27 mouse cellular contexts compared by ENCODE assay signal in the genomic region with DNA sequence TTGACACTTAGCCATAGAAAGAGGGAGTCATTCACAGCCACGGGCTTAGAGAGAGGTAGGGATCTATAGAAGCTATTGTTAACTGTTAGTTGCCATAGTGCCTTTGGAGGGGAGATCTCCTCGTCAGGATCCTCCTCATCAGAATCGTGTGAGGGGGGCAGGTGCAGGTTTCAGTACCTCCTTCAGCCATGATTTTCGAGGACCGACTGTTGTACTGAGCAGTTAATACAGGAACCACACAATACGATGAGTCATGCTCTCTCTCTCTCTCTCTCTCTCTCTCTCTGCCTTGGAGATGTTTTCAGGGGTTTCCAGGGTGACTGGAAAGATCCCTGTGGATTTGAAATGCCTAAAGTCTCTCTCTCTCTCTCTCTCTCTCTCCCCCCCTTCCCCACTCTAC. TPM values are rescaled to one million over a fixed set of nuclear protein-coding genes. Genes with fewer than 3 reads are reported as not detected.
DNase-seq lines count a peak whose midpoint lies in the region; ATAC-seq and TF ChIP-seq lines count a peak whose summit lies in the region.
"Had no signal": no experiment of that assay in that cellular context is flagged by ENCODE, and none has a peak within 500 bp of the region (broad histone marks: within the 10 kb centered on the region; RNA-seq: fewer than 3 reads in every experiment).

No protein-coding gene starts in this region.

- intact Hi-C loops in heart, adult 2 months (cut with DNase I) = no loop called here

- 67% methylated on average over 6 of the region's 6 CpGs for WGBS in small intestine, adult 2 months
- 57% methylated on average over 6 of the region's 6 CpGs for WGBS in heart, adult 2 months

- ATAC-seq in common myeloid progenitor, adult 5-6 weeks (replicated peaks; ENCODE audit: low read depth, poor library complexity, severe bottlenecking) = peak; percentile 84
- no peak for ATAC-seq in monocyte, adult 5-6 weeks (replicated peaks; ENCODE audit: insufficient number of reproducible peaks, low FRiP score, low TSS enrichment, poor library complexity, severe bottlenecking)
- ATAC-seq: forebrain, embryonic 14.5 days; intestine, embryonic 16.5 days had no signal

- no peaks in the 10 kb centered on the region for H3K36me3 ChIP-seq in ES-E14 (ENCODE audit: control insufficient read depth, insufficient read depth, low read length, poor library complexity, severe bottlenecking)
- H3K36me3 ChIP-seq in small intestine, adult 2 months (ENCODE audit: control insufficient read depth, insufficient read depth, low read length) = no peaks in the 10 kb centered on the region
- no peaks in the 10 kb centered on the region for H3K36me3 ChIP-seq in heart, adult 2 months (ENCODE audit: control insufficient read depth, insufficient read depth, low read length)
- H3K36me3 ChIP-seq: embryonic facial prominence, embryonic 12.5 days; heart, embryonic 13.5 days; hindbrain, embryonic 15.5 days had no signal

- H3K9ac ChIP-seq in ES-E14 (ENCODE audit: insufficient read depth, low read depth, low read length, poor library complexity, severe bottlenecking) = no peak overlapping the region
- H3K9ac ChIP-seq in heart, adult 2 months (ENCODE audit: low read depth, low read length) = no peak overlapping the region
- H3K9ac ChIP-seq: embryonic facial prominence, embryonic 12.5 days; heart, embryonic 13.5 days; hindbrain, embryonic 15.5 days had no signal

- DNase-seq in 416B (ENCODE audit: low read depth) = peak; percentile 23
- no peak for DNase-seq in ES-E14 (ENCODE audit: low read depth, low spot score)
- DNase-seq in heart, adult 2 months = no peak
- no peak for DNase-seq in Muller cell, postnatal 12 days (ENCODE audit: inconsistent ontology term)
- DNase-seq in adrenal gland, postnatal 14 days = no peak
- DNase-seq: adrenal gland, adult 2 months; adrenal gland, postnatal 36 days; cerebellum, adult 11 months; cerebellum, adult 8-10 months; cerebellum, postnatal 14 days; gastrocnemius, postnatal 10 days; heart, postnatal 36 days; kidney, adult 8-10 months had no signal

- H3K4me1 ChIP-seq in ES-E14 (ENCODE audit: control insufficient read depth in 2 of 2, insufficient read depth in 2 of 2, low read length in 2 of 2, poor library complexity in 1 of 2) = 0 out of 4 replicates have a peak, but pooled peaks cover 0 to 1% of the 10 kb centered on the region in 2 experiments
- peaks cover 5% of the 10 kb centered on the region; the same call in 1 of the 2 replicates for H3K4me1 ChIP-seq in small intestine, adult 2 months (ENCODE audit: control insufficient read depth, insufficient read depth, insufficient read length, low read length)
- H3K4me1 ChIP-seq in heart, adult 2 months (ENCODE audit: control insufficient read depth, insufficient read depth, low read length) = no peaks in the 10 kb centered on the region
- H3K4me1 ChIP-seq: embryonic facial prominence, embryonic 12.5 days; heart, embryonic 13.5 days; hindbrain, embryonic 15.5 days had no signal

- no peaks in the 10 kb centered on the region for H3K9me3 ChIP-seq in ES-E14 (ENCODE audit: control insufficient read depth, insufficient read depth, low read depth, low read length)
- H3K9me3 ChIP-seq: embryonic facial prominence, embryonic 12.5 days; heart, embryonic 13.5 days; hindbrain, embryonic 15.5 days had no signal

- TF ChIP-seq POLR2A in small intestine, adult 2 months (IDR thresholded peaks at IDR 0.05; ENCODE audit: low read depth, low read length) = no peak
- no peak for TF ChIP-seq POLR2A in heart, adult 2 months (IDR thresholded peaks at IDR 0.05; ENCODE audit: insufficient read depth, low read depth, low read length)

- H3K27me3 ChIP-seq in small intestine, adult 2 months (ENCODE audit: control insufficient read depth, insufficient read depth, low read length) = no peaks in the 10 kb centered on the region
- no peaks in the 10 kb centered on the region for H3K27me3 ChIP-seq in heart, adult 2 months (ENCODE audit: control insufficient read depth, insufficient read depth, low read length)
- H3K27me3 ChIP-seq: embryonic facial prominence, embryonic 12.5 days; heart, embryonic 13.5 days; hindbrain, embryonic 15.5 days had no signal

- no peak overlapping the region for H3K4me3 ChIP-seq in ES-E14 (ENCODE audit: insufficient read depth in 1 of 2, low read depth in 1 of 2, low read length in 2 of 2, poor library complexity in 1 of 2, severe bottlenecking in 1 of 2)
- no peak overlapping the region for H3K4me3 ChIP-seq in small intestine, adult 2 months (ENCODE audit: low read depth, low read length)
- no peak overlapping the region for H3K4me3 ChIP-seq in heart, adult 2 months
- H3K4me3 ChIP-seq: embryonic facial prominence, embryonic 12.5 days; heart, embryonic 13.5 days; hindbrain, embryonic 15.5 days had no signal

- no peak overlapping the region for H3K27ac ChIP-seq in ES-E14 (ENCODE audit: insufficient read depth, low read depth, low read length, poor library complexity, severe bottlenecking)
- 0 out of 2 replicates have a peak overlapping the region, but pooled peaks have one; percentile 75 for H3K27ac ChIP-seq in small intestine, adult 2 months (ENCODE audit: insufficient read depth, low read depth, low read length)
- H3K27ac ChIP-seq in heart, adult 2 months = no peak overlapping the region
- H3K27ac ChIP-seq: embryonic facial prominence, embryonic 12.5 days; heart, embryonic 13.5 days; hindbrain, embryonic 15.5 days had no signal

- H3K79me2 ChIP-seq in heart, adult 2 months (replicated peaks; ENCODE audit: control insufficient read depth, insufficient read depth, low read length) = no peaks in the 10 kb centered on the region

- TF ChIP-seq CTCF in small intestine, adult 2 months (IDR thresholded peaks at IDR 0.05; ENCODE audit: extremely low read depth, insufficient read length, insufficient replicate concordance, low read depth, low read length) = no peak
- no peak for TF ChIP-seq CTCF in heart, adult 2 months (IDR thresholded peaks at IDR 0.05)

- no peak for TF ChIP-seq EP300 in heart, adult 2 months (IDR thresholded peaks at IDR 0.05; ENCODE audit: insufficient read depth, low read depth, low read length)

- in situ Hi-C loops in ES-E14 (cut with MboI; ENCODE audit: low sequenced_read_pairs in 2 of 2, unreplicated experiment in 2 of 2) = no loop called here

TF ChIP-seq in ES-E14, 5 proteins besides CTCF, POLR2A, EP300 and RAD21:
- TF ChIP-seq CHD2 (IDR thresholded peaks at IDR 0.05; ENCODE audit: low read depth, low read length) = no peak
- 0 out of 2 replicates have a peak, but pooled peaks have one; percentile 33 for TF ChIP-seq MAFK (IDR thresholded peaks at IDR 0.05; ENCODE audit: insufficient read depth, low read depth, low read length)
- TF ChIP-seq ZC3H11A (IDR thresholded peaks at IDR 0.05; ENCODE audit: borderline replicate concordance, low read depth, low read length) = no peak

RNA-seq across cellular contexts. Expression of a gene that starts 31.5 kb away (rescaled TPM):
- not detected in 2 replicates for total RNA-seq in ES-E14 (2012; rRNA removed)
- total RNA-seq in common myeloid progenitor, adult 5-6 weeks (2017) = not detected in 2 replicates
- not detected in 2 replicates for polyA plus RNA-seq in small intestine, adult 2 months (2012; rRNA removed)
- total RNA-seq in heart, adult 2 months (2021) = not detected
- not detected in 2 replicates for polyA plus RNA-seq in heart, adult 2 months (2012; rRNA removed)
- total RNA-seq in monocyte, adult 5-6 weeks (2017) = not detected in 3 replicates
- total RNA-seq in adrenal gland, postnatal 14 days (2021) = not detected in 2 replicates
- total RNA-seq: adrenal gland, adult 2 months; adrenal gland, postnatal 36 days; gastrocnemius, postnatal 10 days; gastrocnemius, postnatal 4 days; heart, postnatal 36 days had no signal
- polyA plus RNA-seq: adrenal gland, adult 2 months; brain, embryonic 14.5 days; C2C12; cortical plate, adult 2 months; embryonic facial prominence, embryonic 12.5 days; forebrain, embryonic 14.5 days; heart, embryonic 13.5 days; heart, postnatal 0 days; hindbrain, embryonic 11.5 days; hindbrain, embryonic 15.5 days; intestine, embryonic 16.5 days had no signal

RNA-seq across cellular contexts. Expression of a gene that starts 56.7 kb away (rescaled TPM):
- total RNA-seq in ES-E14 (2012; rRNA removed) = 16.5 and 18.6 TPM in 2 replicates
- 68.1 and 77.3 TPM in 2 replicates for total RNA-seq in common myeloid progenitor, adult 5-6 weeks (2017)
- 1.4 and 4.9 TPM in 2 replicates for polyA plus RNA-seq in small intestine, adult 2 months (2012; rRNA removed)
- 10 to 100 TPM; 13.1 to 14.6 TPM for total RNA-seq in heart, adult 2 months (2021)
- polyA plus RNA-seq in heart, adult 2 months (2012; rRNA removed) = 3.3 and 5.2 TPM in 2 replicates
- total RNA-seq in monocyte, adult 5-6 weeks (2017) = 27.2 to 49.4 TPM (median 41.8 TPM) in 3 replicates
- 39.7 and 39.8 TPM in 2 replicates for total RNA-seq in adrenal gland, postnatal 14 days (2021)
